Comparison of ENCODE assay signal across 23 mouse cellular contexts in the genomic region with DNA sequence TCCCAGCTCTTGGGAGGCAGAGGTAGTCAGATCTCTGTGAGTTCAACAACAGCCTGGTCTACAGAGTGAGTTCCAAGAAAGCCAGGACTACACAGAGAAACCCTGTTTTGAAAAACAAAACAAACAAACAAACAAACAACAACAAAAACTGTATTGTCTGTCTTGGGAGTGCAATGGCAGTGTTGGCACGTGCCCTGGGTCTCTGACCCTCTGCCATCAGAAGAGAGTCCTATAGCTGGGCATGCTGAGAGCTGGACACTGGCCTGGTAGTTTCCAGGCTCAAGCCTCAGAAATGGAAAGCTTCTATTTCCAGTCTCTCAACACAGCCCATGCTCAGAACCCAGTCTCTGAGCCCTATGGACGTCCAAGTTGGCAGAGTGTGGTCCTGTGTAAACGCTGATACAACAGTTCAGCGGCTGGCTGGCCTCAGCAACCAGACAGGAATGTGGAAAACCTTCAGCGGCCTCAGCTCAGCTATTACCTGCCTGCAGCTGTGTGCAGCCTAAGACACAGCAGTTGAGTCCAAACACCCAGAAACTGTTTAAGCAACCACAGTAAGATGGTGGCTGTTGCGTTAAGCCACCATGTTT. TPM values are rescaled to one million over a fixed set of nuclear protein-coding genes. Genes with fewer than 3 reads are reported as not detected.
DNase-seq lines count a peak whose midpoint lies in the region; ATAC-seq and TF ChIP-seq lines count a peak whose summit lies in the region.
"Had no signal": no experiment of that assay in that cellular context is flagged by ENCODE, and none has a peak within 500 bp of the region (broad histone marks: within the 10 kb centered on the region; RNA-seq: fewer than 3 reads in every experiment).

No protein-coding gene starts in this region.

- H3K9ac ChIP-seq in kidney, embryonic 15.5 days = no peak overlapping the region
- no peak overlapping the region for H3K9ac ChIP-seq in liver, adult 2 months (ENCODE audit: low read depth, low read length)
- H3K9ac ChIP-seq: embryonic facial prominence, embryonic 13.5 days; forebrain, embryonic 12.5 days; forebrain, embryonic 15.5 days; hindbrain, embryonic 12.5 days; hindbrain, embryonic 15.5 days had no signal

- no peaks in the 10 kb centered on the region for H3K36me3 ChIP-seq in kidney, embryonic 15.5 days
- H3K36me3 ChIP-seq in liver, adult 2 months (ENCODE audit: control insufficient read depth, insufficient read depth, low read length) = no peaks in the 10 kb centered on the region
- H3K36me3 ChIP-seq: embryonic facial prominence, embryonic 10.5 days; embryonic facial prominence, embryonic 13.5 days; forebrain, embryonic 12.5 days; forebrain, embryonic 15.5 days; hindbrain, embryonic 12.5 days; hindbrain, embryonic 15.5 days had no signal

- ATAC-seq in kidney, embryonic 15.5 days (replicated peaks; ENCODE audit: low FRiP score) = no peak
- ATAC-seq: activated CD4-positive, CD25-positive, alpha-beta regulatory T cell, adult 4 months; forebrain, embryonic 15.5 days had no signal

- no peak overlapping the region for H3K27ac ChIP-seq in gastrocnemius, adult 2 months
- H3K27ac ChIP-seq in kidney, embryonic 15.5 days = no peak overlapping the region
- peak overlapping the region; percentile 77 for H3K27ac ChIP-seq in liver, adult 2 months (replicated peaks; ENCODE audit: insufficient read depth, low read depth, low read length)
- H3K27ac ChIP-seq: embryonic facial prominence, embryonic 10.5 days; embryonic facial prominence, embryonic 13.5 days; forebrain, embryonic 12.5 days; forebrain, embryonic 15.5 days; hindbrain, embryonic 12.5 days; hindbrain, embryonic 15.5 days had no signal

- WGBS in kidney, embryonic 15.5 days = 77% methylated on average over 6 of the region's 6 CpGs
- 24% methylated on average over 6 of the region's 6 CpGs for WGBS in liver, adult 2 months

- H3K79me2 ChIP-seq in liver, adult 2 months (ENCODE audit: control insufficient read depth, insufficient read depth, low read length) = no peaks in the 10 kb centered on the region

- TF ChIP-seq POLR2A in liver, adult 2 months (IDR thresholded peaks at IDR 0.05; ENCODE audit: extremely low read depth, insufficient read depth, low read length) = 0 out of 2 replicates have a peak, but pooled peaks have one; percentile 12

- no peaks in the 10 kb centered on the region for H3K27me3 ChIP-seq in kidney, embryonic 15.5 days
- no peaks in the 10 kb centered on the region for H3K27me3 ChIP-seq in liver, adult 2 months (ENCODE audit: control insufficient read depth, insufficient read depth, low read length)
- H3K27me3 ChIP-seq: embryonic facial prominence, embryonic 13.5 days; forebrain, embryonic 12.5 days; forebrain, embryonic 15.5 days; hindbrain, embryonic 15.5 days had no signal

- DNase-seq in gastrocnemius, adult 2 months = peak; percentile 34
- no peak for DNase-seq in gastrocnemius, postnatal 14 days
- DNase-seq in kidney, adult 9 months = peak; percentile 37
- DNase-seq in liver, adult 2 months (ENCODE audit: extremely low read depth, low read depth, low spot score) = peak; percentile 88
- DNase-seq in liver = no peak
- DNase-seq: adrenal gland, adult 8-10 months; adrenal gland, postnatal 25 days; cerebellum, adult 11-12 months; cerebellum, adult 8-10 months; cerebellum, postnatal 36 days; embryo, embryonic 11 days; gastrocnemius, postnatal 10 days; heart, adult 11 months had no signal

- TF ChIP-seq CTCF in gastrocnemius, adult 2 months (IDR thresholded peaks at IDR 0.05) = no peak
- no peak for TF ChIP-seq CTCF in liver, adult 2 months (IDR thresholded peaks at IDR 0.05; ENCODE audit: low read depth, low read length)

- no peak overlapping the region for H3K4me3 ChIP-seq in gastrocnemius, adult 2 months
- H3K4me3 ChIP-seq in kidney, embryonic 15.5 days (replicated peaks) = no peak overlapping the region
- H3K4me3 ChIP-seq in liver, adult 2 months (ENCODE audit: insufficient read depth, low read depth, low read length) = no peak overlapping the region
- H3K4me3 ChIP-seq: embryonic facial prominence, embryonic 10.5 days; embryonic facial prominence, embryonic 13.5 days; erythroblast, embryonic 14.5 days; forebrain, embryonic 12.5 days; forebrain, embryonic 15.5 days; hindbrain, embryonic 12.5 days; hindbrain, embryonic 15.5 days had no signal

- intact Hi-C loops in gastrocnemius, adult 2 months (cut with DNase I) = no loop called here
- intact Hi-C loops in gastrocnemius, postnatal 14 days (cut with DNase I; ENCODE audit: low total_unique reads) = no loop called here

- no peaks in the 10 kb centered on the region for H3K9me3 ChIP-seq in kidney, embryonic 15.5 days (replicated peaks)
- H3K9me3 ChIP-seq: embryonic facial prominence, embryonic 10.5 days; embryonic facial prominence, embryonic 13.5 days; forebrain, embryonic 12.5 days; forebrain, embryonic 15.5 days; hindbrain, embryonic 12.5 days; hindbrain, embryonic 15.5 days had no signal

- H3K4me2 ChIP-seq in kidney, embryonic 15.5 days = no peak overlapping the region
- H3K4me2 ChIP-seq: embryonic facial prominence, embryonic 13.5 days; forebrain, embryonic 12.5 days; forebrain, embryonic 15.5 days; heart, embryonic 11.5 days; hindbrain, embryonic 12.5 days; hindbrain, embryonic 15.5 days had no signal

- peaks cover 29% of the 10 kb centered on the region for H3K4me1 ChIP-seq in kidney, embryonic 15.5 days
- peaks cover 38% of the 10 kb centered on the region for H3K4me1 ChIP-seq in liver, adult 2 months (ENCODE audit: control insufficient read depth, insufficient read depth, low read length)

RNA-seq across cellular contexts. Expression of gene Grhpr, which starts 5.1 kb away (rescaled TPM):
- 10 to 100 TPM; 23.9 to 24.7 TPM for total RNA-seq in gastrocnemius, adult 2 months (2021)
- total RNA-seq in gastrocnemius, postnatal 14 days (2021) = 10 to 100 TPM; 35.3 to 35.6 TPM
- 86.7 and 97.2 TPM in 2 replicates for polyA plus RNA-seq in kidney, embryonic 15.5 days (2015; fragmentation: Nextera tagmentation; extraction: Ambion mirVana)
- 108 and 118 TPM in 2 replicates for total RNA-seq in liver, adult 2 months (2014; rRNA removed)
- 297 and 313 TPM in 2 replicates for polyA plus RNA-seq in liver, adult 2 months (2012; rRNA removed)

RNA-seq across cellular contexts. Expression of gene Zbtb5, which starts 36.1 kb away (rescaled TPM):
- total RNA-seq in gastrocnemius, adult 2 months (2021) = 1 to 10 TPM; 2.3 to 3.0 TPM
- total RNA-seq in gastrocnemius, postnatal 14 days (2021) = 1 to 10 TPM; 4.0 to 6.0 TPM
- polyA plus RNA-seq in kidney, embryonic 15.5 days (2015; fragmentation: Nextera tagmentation; extraction: Ambion mirVana) = 23.0 and 24.1 TPM in 2 replicates
- 6.9 and 7.1 TPM in 2 replicates for total RNA-seq in liver, adult 2 months (2014; rRNA removed)
- 8.6 and 11.1 TPM in 2 replicates for polyA plus RNA-seq in liver, adult 2 months (2012; rRNA removed)

RNA-seq across cellular contexts. Expression of gene Polr1e, which starts 42.3 kb away (rescaled TPM):
- total RNA-seq in gastrocnemius, adult 2 months (2021) = 1 to 10 TPM; 3.8 to 4.0 TPM
- total RNA-seq in gastrocnemius, postnatal 14 days (2021) = 1 to 10 TPM; 3.9 to 6.6 TPM
- 40.9 and 48.4 TPM in 2 replicates for polyA plus RNA-seq in kidney, embryonic 15.5 days (2015; fragmentation: Nextera tagmentation; extraction: Ambion mirVana)
- 2.6 and 4.4 TPM in 2 replicates for total RNA-seq in liver, adult 2 months (2014; rRNA removed)
- polyA plus RNA-seq in liver, adult 2 months (2012; rRNA removed) = 3.5 and 3.7 TPM in 2 replicates

Comparison
In these comparisons a context has a peak if more than half of its experiments do, and no peak if none do; other contexts are left out.
1. DNase-seq: peak in gastrocnemius, adult 2 months (single experiment), kidney, adult 9 months (single experiment) and liver, adult 2 months (single experiment); none in gastrocnemius, postnatal 14 days (single experiment) and liver (single experiment).